Mouse (Mus musculus) liver, adult 2 months (tissue): Measurements from ENCODE around the gene Zcchc9. TPM values are rescaled to one million over a fixed set of nuclear protein-coding genes. Genes with fewer than 3 reads are reported as not detected.

Source experiments
- DNase-seq: peaks from one replicate; pipeline ENCODE4 v3.0.0-alpha.2; 2011; ENCODE audit warnings: low read depth, low spot score; ENCODE audit errors: extremely low read depth
- H3K27ac ChIP-seq: fragments of 200-500 bp; replicated peaks from 2 replicates; pipeline ENCODE4 v1.5.1; 2012; ENCODE audit warnings: low read depth, mild to moderate bottlenecking, control low read depth, inconsistent platforms, low read length; ENCODE audit not compliant: insufficient read depth
- H3K27me3 ChIP-seq: fragments of 200-500 bp; 2 replicates; pipeline ENCODE4 v1.6.1; 2012; ENCODE audit warnings: mild to moderate bottlenecking, moderate library complexity, low read length, inconsistent platforms; ENCODE audit not compliant: control insufficient read depth, insufficient read depth
- H3K36me3 ChIP-seq: fragments of 200-500 bp; 2 replicates; pipeline ENCODE4 v1.6.1; 2012; ENCODE audit warnings: low read length, inconsistent platforms; ENCODE audit not compliant: control insufficient read depth, insufficient read depth
- H3K4me1 ChIP-seq: fragments of 200-500 bp; 2 replicates; pipeline ENCODE4 v1.6.1; 2011; ENCODE audit warnings: low read length; ENCODE audit not compliant: control insufficient read depth, insufficient read depth
- H3K4me3 ChIP-seq: fragments of 200-500 bp; 2 replicates; pipeline ENCODE4 v1.5.1; 2011; ENCODE audit warnings: low read depth, mild to moderate bottlenecking, control low read depth, low read length, moderate library complexity; ENCODE audit not compliant: insufficient read depth
- H3K79me2 ChIP-seq: fragments of 200-500 bp; 2 replicates; pipeline ENCODE4 v1.6.1; 2012; ENCODE audit warnings: inconsistent platforms, mild to moderate bottlenecking, low read length, moderate library complexity; ENCODE audit not compliant: control insufficient read depth, insufficient read depth
- H3K9ac ChIP-seq: fragments of 200-500 bp; 2 replicates; pipeline ENCODE4 v1.6.1; 2012; ENCODE audit warnings: low read depth, mild to moderate bottlenecking, control low read depth, inconsistent platforms, low read length
- CTCF ChIP-seq: fragments of 200-500 bp; IDR thresholded peaks from 2 replicates; pipeline ENCODE4 v1.5.1; 2011; ENCODE audit warnings: low read depth, low read length, control low read depth
- POLR2A ChIP-seq: fragments of 200-500 bp; IDR thresholded peaks from 2 replicates; pipeline ENCODE4 v1.6.1; 2011; ENCODE audit warnings: low read length, control low read depth; ENCODE audit not compliant: insufficient read depth; ENCODE audit errors: extremely low read depth
- WGBS: fragments of 180-500 bp; shearing (Covaris S2); methylation state at CpG from one replicate; pipeline ENCODE4 v1.1.7; 2018; 5-methylcytosine and 5-hydroxymethylcytosine counted together
- polyA plus RNA-seq: library from polyadenylated mRNA; depleted of rRNA; stranded (reverse); fragments of >200 nt; gene quantifications from 2 replicates; pipeline ENCODE4 v1.2.3, GENCODE M21; 2012
- total RNA-seq: library from RNA; depleted of rRNA; stranded (reverse); fragments of >200 nt; gene quantifications from 2 replicates; pipeline ENCODE4 v1.2.3, GENCODE M21; 2014

Zcchc9 gene
- total and polyA plus RNA-seq, 2 experiments = 9.4 to 9.5 TPM

- H3K79me2 ChIP-seq = no peaks in the 10 kb centered on the region
- H3K27me3 ChIP-seq = no peaks in the 10 kb centered on the region
- TF ChIP-seq CTCF (no peak), POLR2A (no peak)
- no peak for DNase-seq
- no peak overlapping the region for H3K27ac ChIP-seq
- no peak overlapping the region for H3K4me3 ChIP-seq
- no peaks in the 10 kb centered on the region for H3K4me1 ChIP-seq
- WGBS = 96% methylated on average over 6 of the region's 6 CpGs
- H3K36me3 ChIP-seq = peaks cover 31% of the 10 kb centered on the region
- no peak overlapping the region for H3K9ac ChIP-seq
Measured at GRCm38 (mm10) chr13:91796003-91796402, 11.5 kb downstream of the Zcchc9 start.

- Histone ChIP-seq H3K36me3 (peaks cover 30% of the 10 kb centered on the region), H3K27me3 (no peaks in the 10 kb centered on the region), H3K4me1 (no peaks in the 10 kb centered on the region), H3K27ac (no peak overlapping the region), H3K9ac (no peak overlapping the region), H3K4me3 (no peak overlapping the region), H3K79me2 (no peaks in the 10 kb centered on the region)
- WGBS = 89% methylated on average over 10 of the region's 10 CpGs
- DNase-seq = no peak
- TF ChIP-seq CTCF (no peak), POLR2A (no peak)
Measured at GRCm38 (mm10) chr13:91795593-91795992, 11.9 kb downstream of the Zcchc9 start.

GRCm38 (mm10) chr13:91794926-91795436 lies 12.5 kb downstream of the Zcchc9 start:
- Histone ChIP-seq H3K4me3 (no peak overlapping the region), H3K36me3 (peaks cover 25% of the 10 kb centered on the region), H3K9ac (no peak overlapping the region), H3K79me2 (no peaks in the 10 kb centered on the region), H3K27ac (no peak overlapping the region), H3K4me1 (no peaks in the 10 kb centered on the region), H3K27me3 (no peaks in the 10 kb centered on the region)
- TF ChIP-seq CTCF (no peak), POLR2A (no peak)
- no peak for DNase-seq
- WGBS = 96% methylated on average over 13 of the region's 13 CpGs

GRCm38 (mm10) chr13:91792035-91792434 lies 15.5 kb downstream of the Zcchc9 start:
- H3K27me3 ChIP-seq = no peaks in the 10 kb centered on the region
- TF ChIP-seq POLR2A (no peak), CTCF (no peak)

GRCm38 (mm10) chr13:91779892-91780291 lies 27.6 kb downstream of the Zcchc9 start:
- no peak for DNase-seq
- H3K27ac ChIP-seq = no peak overlapping the region
- no peaks in the 10 kb centered on the region for H3K27me3 ChIP-seq
- H3K4me3 ChIP-seq = no peak overlapping the region
- peaks cover 70% of the 10 kb centered on the region for H3K36me3 ChIP-seq
- H3K79me2 ChIP-seq = no peaks in the 10 kb centered on the region
- TF ChIP-seq POLR2A (no peak), CTCF (no peak)
- no peak overlapping the region for H3K9ac ChIP-seq
- H3K4me1 ChIP-seq = no peaks in the 10 kb centered on the region

More at GRCm38 (mm10) chr13:91792035-91792434, 15.5 kb downstream of the Zcchc9 start:
- H3K27ac ChIP-seq = no peak overlapping the region
- H3K36me3 ChIP-seq = peaks cover 2% of the 10 kb centered on the region; the same call in 1 of the 2 replicates
- no peak for DNase-seq
- H3K4me3 ChIP-seq = no peak overlapping the region
- no peaks in the 10 kb centered on the region for H3K4me1 ChIP-seq
- H3K9ac ChIP-seq = no peak overlapping the region
- no peaks in the 10 kb centered on the region for H3K79me2 ChIP-seq
- WGBS = 81% methylated on average over 1 of the region's 1 CpGs

- Histone ChIP-seq H3K27ac (no peak overlapping the region), H3K36me3 (peaks cover 61% of the 10 kb centered on the region), H3K4me1 (no peaks in the 10 kb centered on the region), H3K9ac (no peak overlapping the region), H3K79me2 (no peaks in the 10 kb centered on the region), H3K27me3 (no peaks in the 10 kb centered on the region), H3K4me3 (no peak overlapping the region)
- WGBS = 88% methylated on average over 5 of the region's 5 CpGs
- TF ChIP-seq POLR2A (no peak), CTCF (no peak)
- DNase-seq = no peak
Measured at GRCm38 (mm10) chr13:91778092-91778491, 29.4 kb downstream of the Zcchc9 start.
